ENCODE assay signal across 8 mouse cellular contexts in genomic region chr9:57629118-57629874, GRCm38 (mm10). TPM values are rescaled to one million over a fixed set of nuclear protein-coding genes. Genes with fewer than 3 reads are reported as not detected.
DNase-seq lines count a peak whose midpoint lies in the region; ATAC-seq lines count a peak whose summit lies in the region.

No protein-coding gene starts in this region.

- WGBS in embryonic facial prominence, embryonic 13.5 days, result 71% methylated on average over 14 of the region's 14 CpGs
- whole genome bisulfite sequencing in heart, embryonic 10.5 days, result 67% methylated on average over 14 of the region's 14 CpGs
- 73% methylated on average over 14 of the region's 14 CpGs for whole genome bisulfite sequencing in kidney, embryonic 14.5 days
- WGBS in liver, embryonic 12.5 days (ENCODE audit: insufficient replicate concordance), result 65% methylated on average over 14 of the region's 14 CpGs
- 59% methylated on average over 14 of the region's 14 CpGs for WGBS in stomach, embryonic 15.5 days

- no peaks in the 10 kb centered on the region for H3K27me3 ChIP-seq in embryonic facial prominence, embryonic 13.5 days
- no peaks in the 10 kb centered on the region for H3K27me3 ChIP-seq in heart, embryonic 10.5 days (ENCODE audit: insufficient read depth, poor library complexity, severe bottlenecking)
- H3K27me3 ChIP-seq in kidney, embryonic 14.5 days (ENCODE audit: control insufficient read depth, insufficient read depth, low read length), result no peaks in the 10 kb centered on the region
- no peaks in the 10 kb centered on the region for H3K27me3 ChIP-seq in liver, embryonic 12.5 days (replicated peaks)
- H3K27me3 ChIP-seq in stomach, embryonic 15.5 days (replicated peaks), result no peaks in the 10 kb centered on the region

- H3K4me3 ChIP-seq in embryonic facial prominence, embryonic 13.5 days, result no peak overlapping the region
- H3K4me3 ChIP-seq in heart, embryonic 10.5 days, result no peak overlapping the region
- no peak overlapping the region for H3K4me3 ChIP-seq in kidney, embryonic 14.5 days (ENCODE audit: low read length)
- H3K4me3 ChIP-seq in liver, embryonic 12.5 days, result no peak overlapping the region
- no peak overlapping the region for H3K4me3 ChIP-seq in stomach, embryonic 15.5 days (replicated peaks)

- H3K4me1 ChIP-seq in embryonic facial prominence, embryonic 13.5 days, result peaks cover 3% of the 10 kb centered on the region
- H3K4me1 ChIP-seq in heart, embryonic 10.5 days, result peaks cover 16% of the 10 kb centered on the region
- H3K4me1 ChIP-seq in kidney, embryonic 14.5 days (ENCODE audit: control insufficient read depth, insufficient read depth, low read length), result no peaks in the 10 kb centered on the region
- H3K4me1 ChIP-seq in liver, embryonic 12.5 days, result peaks cover 24% of the 10 kb centered on the region
- peaks cover 13% of the 10 kb centered on the region; the same call in 1 of the 2 replicates for H3K4me1 ChIP-seq in stomach, embryonic 15.5 days

- no peak overlapping the region for H3K27ac ChIP-seq in embryonic facial prominence, embryonic 13.5 days
- no peak overlapping the region for H3K27ac ChIP-seq in heart, embryonic 10.5 days
- H3K27ac ChIP-seq in kidney, embryonic 14.5 days (ENCODE audit: low read depth, low read length), result no peak overlapping the region
- no peak overlapping the region for H3K27ac ChIP-seq in liver, embryonic 12.5 days
- H3K27ac ChIP-seq in stomach, embryonic 15.5 days, result no peak overlapping the region

- H3K36me3 ChIP-seq in embryonic facial prominence, embryonic 13.5 days, result peaks cover 79% of the 10 kb centered on the region
- H3K36me3 ChIP-seq in heart, embryonic 10.5 days, result peaks cover 81% of the 10 kb centered on the region
- H3K36me3 ChIP-seq in kidney, embryonic 14.5 days (ENCODE audit: control insufficient read depth, insufficient read depth, low read length), result peaks cover 64% of the 10 kb centered on the region
- peaks cover 100% of the 10 kb centered on the region for H3K36me3 ChIP-seq in liver, embryonic 12.5 days
- H3K36me3 ChIP-seq in stomach, embryonic 15.5 days, result peaks cover 68% of the 10 kb centered on the region

- DNase-seq in 416B (ENCODE audit: low read depth), result peak; percentile 64
- peak; percentile 85 for DNase-seq in adrenal gland, postnatal 25 days
- peak; percentile 87 for DNase-seq in heart, embryonic 10.5 days (ENCODE audit: low spot score)
- peak; percentile 68 to 83 for DNase-seq in natural killer cell, adult 2 months (ENCODE audit: low spot score in 2 of 2)

- no peak overlapping the region for H3K9ac ChIP-seq in embryonic facial prominence, embryonic 13.5 days
- no peak overlapping the region for H3K9ac ChIP-seq in kidney, embryonic 14.5 days (ENCODE audit: low read depth, low read length)
- H3K9ac ChIP-seq in liver, embryonic 12.5 days, result no peak overlapping the region
- no peak overlapping the region for H3K9ac ChIP-seq in stomach, embryonic 15.5 days

- ATAC-seq in embryonic facial prominence, embryonic 13.5 days (ENCODE audit: insufficient number of reproducible peaks, insufficient read depth, low FRiP score, low TSS enrichment, low read depth), result peak; percentile 50; the same call in 1 of the 2 replicates
- ATAC-seq in kidney, embryonic 14.5 days (ENCODE audit: low FRiP score, low TSS enrichment), result peak; percentile 69
- peak; percentile 38 for ATAC-seq in liver, embryonic 12.5 days
- peak; percentile 47 for ATAC-seq in stomach, embryonic 15.5 days (ENCODE audit: insufficient read depth, low FRiP score, low read depth)

- no peaks in the 10 kb centered on the region for H3K9me3 ChIP-seq in embryonic facial prominence, embryonic 13.5 days
- H3K9me3 ChIP-seq in heart, embryonic 10.5 days, result no peaks in the 10 kb centered on the region
- H3K9me3 ChIP-seq in kidney, embryonic 14.5 days (ENCODE audit: control insufficient read depth, low read length), result no peaks in the 10 kb centered on the region
- no peaks in the 10 kb centered on the region for H3K9me3 ChIP-seq in liver, embryonic 12.5 days (replicated peaks)
- H3K9me3 ChIP-seq in stomach, embryonic 15.5 days, result no peaks in the 10 kb centered on the region

- no peak overlapping the region for H3K4me2 ChIP-seq in embryonic facial prominence, embryonic 13.5 days
- no peak overlapping the region for H3K4me2 ChIP-seq in kidney, embryonic 14.5 days (replicated peaks; ENCODE audit: low read depth, low read length)
- no peak overlapping the region for H3K4me2 ChIP-seq in liver, embryonic 12.5 days
- no peak overlapping the region for H3K4me2 ChIP-seq in stomach, embryonic 15.5 days

RNA-seq across cellular contexts. Expression of gene Lman1l, which starts 8.7 kb away (rescaled TPM):
- not detected in 2 replicates for total RNA-seq in adrenal gland, postnatal 25 days (2021)
- not detected in 2 replicates for polyA plus RNA-seq in embryonic facial prominence, embryonic 13.5 days (2015; fragmentation: Nextera tagmentation; extraction: Ambion mirVana)
- polyA plus RNA-seq in heart, embryonic 10.5 days (2016; fragmentation: Nextera tagmentation; extraction: Ambion mirVana), result not detected in 2 replicates
- polyA plus RNA-seq in kidney, embryonic 14.5 days (2014; fragmentation: Nextera tagmentation; extraction: Ambion mirVana), result not detected in 2 replicates
- polyA plus RNA-seq in liver, embryonic 12.5 days (2016; fragmentation: Nextera tagmentation; extraction: Ambion mirVana), result not detected in 2 replicates
- polyA plus RNA-seq in stomach, embryonic 15.5 days (2015; fragmentation: Nextera tagmentation; extraction: Ambion mirVana), result not detected in 2 replicates

RNA-seq across cellular contexts. Expression of gene Cplx3, which starts 23.2 kb away (rescaled TPM):
- total RNA-seq in adrenal gland, postnatal 25 days (2021), result not detected in 2 replicates
- polyA plus RNA-seq in embryonic facial prominence, embryonic 13.5 days (2015; fragmentation: Nextera tagmentation; extraction: Ambion mirVana), result not detected in 2 replicates
- polyA plus RNA-seq in heart, embryonic 10.5 days (2016; fragmentation: Nextera tagmentation; extraction: Ambion mirVana), result 0.15 TPM in 1 of 2 replicates, not detected in the other
- not detected in 2 replicates for polyA plus RNA-seq in kidney, embryonic 14.5 days (2014; fragmentation: Nextera tagmentation; extraction: Ambion mirVana)
- not detected in 2 replicates for polyA plus RNA-seq in liver, embryonic 12.5 days (2016; fragmentation: Nextera tagmentation; extraction: Ambion mirVana)
- polyA plus RNA-seq in stomach, embryonic 15.5 days (2015; fragmentation: Nextera tagmentation; extraction: Ambion mirVana), result not detected in 2 replicates

RNA-seq across cellular contexts. Expression of gene Csk, which starts 24.1 kb away (rescaled TPM):
- total RNA-seq in adrenal gland, postnatal 25 days (2021), result 70.4 and 105 TPM in 2 replicates
- 32.4 and 38.0 TPM in 2 replicates for polyA plus RNA-seq in embryonic facial prominence, embryonic 13.5 days (2015; fragmentation: Nextera tagmentation; extraction: Ambion mirVana)
- polyA plus RNA-seq in heart, embryonic 10.5 days (2016; fragmentation: Nextera tagmentation; extraction: Ambion mirVana), result 17.2 and 26.0 TPM in 2 replicates
- 24.3 and 26.1 TPM in 2 replicates for polyA plus RNA-seq in kidney, embryonic 14.5 days (2014; fragmentation: Nextera tagmentation; extraction: Ambion mirVana)
- polyA plus RNA-seq in liver, embryonic 12.5 days (2016; fragmentation: Nextera tagmentation; extraction: Ambion mirVana), result 27.0 and 27.8 TPM in 2 replicates
- polyA plus RNA-seq in stomach, embryonic 15.5 days (2015; fragmentation: Nextera tagmentation; extraction: Ambion mirVana), result 29.6 and 29.8 TPM in 2 replicates

RNA-seq across cellular contexts. Expression of gene Ulk3, which starts 40.0 kb away (rescaled TPM):
- total RNA-seq in adrenal gland, postnatal 25 days (2021), result 18.3 and 27.5 TPM in 2 replicates
- 20.3 and 26.9 TPM in 2 replicates for polyA plus RNA-seq in embryonic facial prominence, embryonic 13.5 days (2015; fragmentation: Nextera tagmentation; extraction: Ambion mirVana)
- 17.4 and 21.8 TPM in 2 replicates for polyA plus RNA-seq in heart, embryonic 10.5 days (2016; fragmentation: Nextera tagmentation; extraction: Ambion mirVana)
- polyA plus RNA-seq in kidney, embryonic 14.5 days (2014; fragmentation: Nextera tagmentation; extraction: Ambion mirVana), result 5.4 and 13.7 TPM in 2 replicates
- 6.4 and 9.0 TPM in 2 replicates for polyA plus RNA-seq in liver, embryonic 12.5 days (2016; fragmentation: Nextera tagmentation; extraction: Ambion mirVana)
- polyA plus RNA-seq in stomach, embryonic 15.5 days (2015; fragmentation: Nextera tagmentation; extraction: Ambion mirVana), result 17.4 and 19.2 TPM in 2 replicates

RNA-seq across cellular contexts. Expression of gene Cyp1a2, which starts 54.2 kb away (rescaled TPM):
- total RNA-seq in adrenal gland, postnatal 25 days (2021), result 5.5 TPM in 1 of 2 replicates, not detected in the other
- not detected in 2 replicates for polyA plus RNA-seq in embryonic facial prominence, embryonic 13.5 days (2015; fragmentation: Nextera tagmentation; extraction: Ambion mirVana)
- not detected in 2 replicates for polyA plus RNA-seq in heart, embryonic 10.5 days (2016; fragmentation: Nextera tagmentation; extraction: Ambion mirVana)
- polyA plus RNA-seq in kidney, embryonic 14.5 days (2014; fragmentation: Nextera tagmentation; extraction: Ambion mirVana), result not detected in 2 replicates
- not detected in 2 replicates for polyA plus RNA-seq in liver, embryonic 12.5 days (2016; fragmentation: Nextera tagmentation; extraction: Ambion mirVana)
- not detected in 2 replicates for polyA plus RNA-seq in stomach, embryonic 15.5 days (2015; fragmentation: Nextera tagmentation; extraction: Ambion mirVana)
